Mouse (Mus musculus): ENCODE measurements around the gene Cnrip1. TPM values are rescaled to one million over a fixed set of nuclear protein-coding genes. Genes with fewer than 3 reads are reported as not detected.
A peak's percentile ranks its signal among the peaks of the same experiment; 100 is the strongest.

The Cnrip1 gene
- polyA plus RNA-seq, 1 experiment from 2014 or later, result 10.7 TPM

DNA sequence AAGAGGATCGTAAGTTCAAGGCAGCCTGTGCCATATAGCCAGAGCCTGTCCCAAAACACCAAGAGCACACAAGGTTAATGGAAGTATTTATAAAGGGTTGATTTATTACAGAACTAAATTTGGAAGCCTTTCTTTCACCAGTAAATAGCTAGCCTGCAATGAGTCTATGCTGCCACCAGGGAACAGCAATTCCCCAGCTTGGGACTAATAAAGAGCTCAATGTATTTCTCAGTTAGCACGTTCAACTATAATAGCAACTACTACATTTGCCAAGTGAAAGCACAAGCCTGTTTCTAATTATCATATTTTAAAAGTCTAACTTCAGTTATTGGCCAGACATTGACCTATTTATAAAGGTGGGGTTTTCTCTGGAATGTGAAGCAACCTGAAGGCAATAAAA, 31.6 kb downstream of the Cnrip1 start:
- Histone ChIP-seq H3K4me2 (no peak overlapping the region), H3K4me3 (ENCODE audit: low read depth, low read length) (no peak overlapping the region), H3K4me1 (ENCODE audit: control insufficient read depth, insufficient read depth, low read length) (no peaks in the 10 kb centered on the region), H3K27ac (ENCODE audit: low read depth, low read length) (no peak overlapping the region), H3K9me3 (replicated peaks; ENCODE audit: control insufficient read depth, low read length) (no peaks in the 10 kb centered on the region), H3K9ac (ENCODE audit: low read depth, low read length) (no peak overlapping the region), H3K27me3 (ENCODE audit: control insufficient read depth, insufficient read depth, low read length) (no peaks in the 10 kb centered on the region), H3K36me3 (ENCODE audit: control insufficient read depth, insufficient read depth, low read length) (no peaks in the 10 kb centered on the region)
- no peak for ATAC-seq (replicated peaks; ENCODE audit: insufficient number of reproducible peaks, low FRiP score, low TSS enrichment)
- WGBS (ENCODE audit: insufficient replicate concordance), result 66% methylated on average over 2 of the region's 2 CpGs

DNA sequence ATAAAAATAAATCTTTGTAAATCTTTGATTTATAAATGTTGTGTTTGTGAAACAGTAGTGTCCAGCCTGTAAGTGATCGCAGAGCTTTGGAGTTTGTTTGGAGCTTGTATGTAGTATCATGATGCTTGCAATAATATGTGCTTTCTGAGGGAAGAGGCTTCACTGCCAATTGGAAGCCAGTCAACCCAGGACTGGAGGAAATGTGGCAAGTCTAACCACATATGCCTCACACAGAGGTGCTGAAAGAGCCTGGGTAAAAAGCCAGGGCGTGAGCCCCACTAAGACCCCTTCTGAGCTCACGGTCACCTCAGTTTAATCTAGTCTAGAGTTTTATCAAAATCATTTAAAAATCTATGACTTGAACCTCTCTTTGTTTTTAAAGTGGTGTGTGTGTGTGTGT, 32.1 kb downstream of the Cnrip1 start:
- no peaks in the 10 kb centered on the region for H3K9me3 ChIP-seq (replicated peaks; ENCODE audit: control insufficient read depth, low read length)
- 87% methylated on average over 3 of the region's 3 CpGs for WGBS (ENCODE audit: insufficient replicate concordance)
- H3K4me2 ChIP-seq, result no peak overlapping the region
- no peak for ATAC-seq (replicated peaks; ENCODE audit: insufficient number of reproducible peaks, low FRiP score, low TSS enrichment)
- H3K9ac ChIP-seq (ENCODE audit: low read depth, low read length), result no peak overlapping the region
- no peaks in the 10 kb centered on the region for H3K36me3 ChIP-seq (ENCODE audit: control insufficient read depth, insufficient read depth, low read length)
- no peaks in the 10 kb centered on the region for H3K4me1 ChIP-seq (ENCODE audit: control insufficient read depth, insufficient read depth, low read length)
- no peak overlapping the region for H3K27ac ChIP-seq (ENCODE audit: low read depth, low read length)
- H3K27me3 ChIP-seq (ENCODE audit: control insufficient read depth, insufficient read depth, low read length), result no peaks in the 10 kb centered on the region
- H3K4me3 ChIP-seq (ENCODE audit: low read depth, low read length), result no peak overlapping the region

DNA sequence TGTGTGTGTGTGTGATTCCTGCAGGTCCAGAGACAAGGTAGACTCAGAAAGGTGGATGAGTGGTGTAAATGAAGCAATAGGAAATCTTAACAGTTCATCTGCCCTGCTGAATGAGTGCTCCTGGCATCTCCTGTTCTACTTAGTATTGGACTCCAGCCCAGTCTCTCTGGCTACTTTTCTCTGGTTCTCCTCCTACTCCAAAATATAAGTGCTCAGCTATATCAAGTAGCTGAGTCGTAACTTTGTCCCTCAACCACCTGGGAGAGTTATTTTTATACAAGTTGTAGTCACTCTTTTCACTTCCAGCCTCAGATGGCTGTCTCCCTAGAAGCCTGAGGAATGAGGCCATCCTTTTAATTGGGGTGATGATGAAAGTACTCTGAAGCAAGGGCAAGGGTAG, 32.5 kb downstream of the Cnrip1 start:
- Histone ChIP-seq H3K9me3 (replicated peaks; ENCODE audit: control insufficient read depth, low read length) (no peaks in the 10 kb centered on the region), H3K4me3 (ENCODE audit: low read depth, low read length) (no peak overlapping the region), H3K27me3 (ENCODE audit: control insufficient read depth, insufficient read depth, low read length) (no peaks in the 10 kb centered on the region), H3K9ac (ENCODE audit: low read depth, low read length) (no peak overlapping the region), H3K4me1 (ENCODE audit: control insufficient read depth, insufficient read depth, low read length) (no peaks in the 10 kb centered on the region), H3K36me3 (ENCODE audit: control insufficient read depth, insufficient read depth, low read length) (no peaks in the 10 kb centered on the region), H3K27ac (ENCODE audit: low read depth, low read length) (no peak overlapping the region), H3K4me2 (no peak overlapping the region)
- 35% methylated on average over 1 of the region's 1 CpGs for WGBS (ENCODE audit: insufficient replicate concordance)
- ATAC-seq (replicated peaks; ENCODE audit: insufficient number of reproducible peaks, low FRiP score, low TSS enrichment), result no peak

DNA sequence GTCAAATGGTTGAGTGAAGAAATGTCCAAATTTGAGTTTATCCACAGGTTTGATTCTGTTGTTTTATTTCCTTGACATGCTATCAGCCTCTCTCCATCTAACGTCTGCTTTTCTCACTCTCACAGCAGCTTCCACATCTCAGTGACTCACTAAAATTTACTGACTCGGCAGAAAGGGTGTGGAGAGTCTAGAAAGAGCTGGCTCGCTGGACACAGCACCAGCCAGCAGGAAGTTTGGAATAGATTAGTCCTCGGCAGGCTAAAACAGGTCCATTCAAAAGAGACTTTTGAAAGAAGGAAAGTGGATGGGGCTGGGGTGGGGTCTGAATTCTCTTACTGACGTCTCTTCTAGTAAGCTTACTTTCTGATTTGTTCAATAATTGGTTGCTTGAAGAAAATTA, 34.7 kb downstream of the Cnrip1 start:
- H3K9ac ChIP-seq (ENCODE audit: low read depth, low read length), result no peak overlapping the region

DNA sequence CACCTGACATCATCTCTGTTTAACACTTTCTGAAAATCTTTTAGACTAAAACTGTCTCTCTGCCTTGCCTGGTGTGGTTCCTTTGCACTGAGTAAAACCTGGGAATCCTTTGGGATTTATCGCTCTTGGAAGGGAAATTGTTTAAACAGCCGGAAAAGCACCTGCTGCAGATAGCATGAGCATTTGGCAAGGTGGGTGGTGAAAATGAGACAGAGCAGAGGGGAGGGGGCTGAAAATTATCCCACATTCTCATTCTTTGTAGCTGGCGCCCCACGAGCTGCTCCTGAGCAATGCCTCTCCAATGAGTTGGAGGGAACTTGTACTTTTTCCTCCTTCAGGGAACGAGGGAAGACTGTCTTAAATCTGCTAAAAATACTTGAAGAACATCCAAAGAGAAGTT, 55.5 kb downstream of the Cnrip1 start:
- no peaks in the 10 kb centered on the region for H3K4me1 ChIP-seq (ENCODE audit: control insufficient read depth, insufficient read depth, low read length)
- 77% methylated on average over 5 of the region's 5 CpGs for WGBS (ENCODE audit: insufficient replicate concordance)

More for the DNA sequence above, 34.7 kb downstream of the Cnrip1 start:
- Histone ChIP-seq H3K27ac (ENCODE audit: low read depth, low read length) (no peak overlapping the region), H3K36me3 (ENCODE audit: control insufficient read depth, insufficient read depth, low read length) (no peaks in the 10 kb centered on the region), H3K27me3 (ENCODE audit: control insufficient read depth, insufficient read depth, low read length) (no peaks in the 10 kb centered on the region), H3K9me3 (replicated peaks; ENCODE audit: control insufficient read depth, low read length) (no peaks in the 10 kb centered on the region), H3K4me1 (ENCODE audit: control insufficient read depth, insufficient read depth, low read length) (no peaks in the 10 kb centered on the region), H3K4me2 (no peak overlapping the region), H3K4me3 (ENCODE audit: low read depth, low read length) (no peak overlapping the region)
- WGBS (ENCODE audit: insufficient replicate concordance), result 43% methylated on average over 5 of the region's 5 CpGs
- ATAC-seq (replicated peaks; ENCODE audit: insufficient number of reproducible peaks, low FRiP score, low TSS enrichment), result peak; percentile 52; the same call in 1 of the 2 replicates

DNA sequence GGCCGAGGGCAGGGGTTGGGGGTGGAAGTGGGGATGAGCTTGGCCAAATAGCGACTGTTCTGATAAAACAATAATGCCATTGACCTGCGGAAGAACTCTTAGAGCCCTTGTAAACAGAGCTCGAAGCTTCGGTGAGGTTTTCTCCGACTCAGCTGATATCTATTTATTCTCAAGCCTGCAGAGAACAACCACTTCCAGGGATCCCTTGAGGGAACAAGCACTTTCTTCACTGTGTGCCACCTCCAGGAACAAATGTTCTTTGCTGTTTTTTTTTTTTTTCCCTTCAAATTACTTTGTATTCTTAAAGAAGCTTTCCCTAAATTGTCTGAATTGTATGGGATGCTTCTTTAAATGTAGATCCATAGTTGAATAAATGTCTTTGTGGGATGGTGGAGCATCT, 56.0 kb downstream of the Cnrip1 start:
- Histone ChIP-seq H3K9ac (ENCODE audit: low read depth, low read length) (no peak overlapping the region), H3K36me3 (ENCODE audit: control insufficient read depth, insufficient read depth, low read length) (no peaks in the 10 kb centered on the region), H3K4me2 (no peak overlapping the region), H3K4me1 (ENCODE audit: control insufficient read depth, insufficient read depth, low read length) (no peaks in the 10 kb centered on the region), H3K9me3 (replicated peaks; ENCODE audit: control insufficient read depth, low read length) (no peaks in the 10 kb centered on the region), H3K27ac (ENCODE audit: low read depth, low read length) (no peak overlapping the region), H3K27me3 (ENCODE audit: control insufficient read depth, insufficient read depth, low read length) (no peaks in the 10 kb centered on the region), H3K4me3 (ENCODE audit: low read depth, low read length) (no peak overlapping the region)
- WGBS (ENCODE audit: insufficient replicate concordance), result 72% methylated on average over 6 of the region's 6 CpGs
- no peak for ATAC-seq (replicated peaks; ENCODE audit: insufficient number of reproducible peaks, low FRiP score, low TSS enrichment)

More for the DNA sequence above, 55.5 kb downstream of the Cnrip1 start:
- Histone ChIP-seq H3K27me3 (ENCODE audit: control insufficient read depth, insufficient read depth, low read length) (no peaks in the 10 kb centered on the region), H3K36me3 (ENCODE audit: control insufficient read depth, insufficient read depth, low read length) (no peaks in the 10 kb centered on the region), H3K4me3 (ENCODE audit: low read depth, low read length) (no peak overlapping the region), H3K27ac (ENCODE audit: low read depth, low read length) (no peak overlapping the region), H3K9me3 (replicated peaks; ENCODE audit: control insufficient read depth, low read length) (no peaks in the 10 kb centered on the region), H3K4me2 (no peak overlapping the region), H3K9ac (ENCODE audit: low read depth, low read length) (no peak overlapping the region)
- ATAC-seq (replicated peaks; ENCODE audit: insufficient number of reproducible peaks, low FRiP score, low TSS enrichment), result no peak

DNA sequence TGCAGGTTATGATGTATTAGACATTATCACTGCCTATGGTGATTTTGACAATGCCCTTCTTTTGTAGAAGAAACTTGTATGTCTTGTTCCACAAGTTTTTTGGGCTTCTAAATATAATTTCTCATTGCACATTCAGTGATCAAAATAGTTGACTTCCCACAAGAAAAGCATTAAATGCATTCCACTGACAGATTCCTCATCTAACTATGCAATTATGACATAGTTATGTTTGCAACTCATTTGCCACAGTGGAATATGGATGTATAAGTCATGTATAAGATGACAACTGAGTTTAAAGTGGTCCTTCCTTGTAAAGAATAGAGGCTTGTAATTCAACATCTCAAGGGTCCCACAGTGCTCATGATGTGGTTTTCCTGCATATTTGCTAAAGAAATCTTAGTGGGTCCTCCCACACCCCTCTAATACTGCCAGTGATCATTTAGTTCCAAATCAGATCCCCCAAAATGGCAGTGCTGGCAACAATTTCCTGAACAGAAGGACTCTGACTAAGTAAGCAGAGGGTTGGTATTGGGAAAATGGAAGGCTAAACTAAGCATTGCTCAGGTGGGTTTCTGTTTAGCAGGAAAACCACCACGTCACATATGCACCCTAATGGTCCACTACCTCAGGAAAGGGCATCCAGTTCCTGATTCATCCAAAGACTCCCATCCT, 61.2 kb downstream of the Cnrip1 start:
- no peak overlapping the region for H3K4me2 ChIP-seq
- no peak overlapping the region for H3K4me3 ChIP-seq (ENCODE audit: low read depth, low read length)
- H3K4me1 ChIP-seq (ENCODE audit: control insufficient read depth, insufficient read depth, low read length), result no peaks in the 10 kb centered on the region
- no peaks in the 10 kb centered on the region for H3K27me3 ChIP-seq (ENCODE audit: control insufficient read depth, insufficient read depth, low read length)
- no peak overlapping the region for H3K9ac ChIP-seq (ENCODE audit: low read depth, low read length)
- H3K36me3 ChIP-seq (ENCODE audit: control insufficient read depth, insufficient read depth, low read length), result no peaks in the 10 kb centered on the region
- H3K27ac ChIP-seq (ENCODE audit: low read depth, low read length), result no peak overlapping the region
- no peaks in the 10 kb centered on the region for H3K9me3 ChIP-seq (replicated peaks; ENCODE audit: control insufficient read depth, low read length)
- WGBS (ENCODE audit: insufficient replicate concordance), result 72% methylated on average over 1 of the region's 1 CpGs
- ATAC-seq (replicated peaks; ENCODE audit: insufficient number of reproducible peaks, low FRiP score, low TSS enrichment), result no peak

DNA sequence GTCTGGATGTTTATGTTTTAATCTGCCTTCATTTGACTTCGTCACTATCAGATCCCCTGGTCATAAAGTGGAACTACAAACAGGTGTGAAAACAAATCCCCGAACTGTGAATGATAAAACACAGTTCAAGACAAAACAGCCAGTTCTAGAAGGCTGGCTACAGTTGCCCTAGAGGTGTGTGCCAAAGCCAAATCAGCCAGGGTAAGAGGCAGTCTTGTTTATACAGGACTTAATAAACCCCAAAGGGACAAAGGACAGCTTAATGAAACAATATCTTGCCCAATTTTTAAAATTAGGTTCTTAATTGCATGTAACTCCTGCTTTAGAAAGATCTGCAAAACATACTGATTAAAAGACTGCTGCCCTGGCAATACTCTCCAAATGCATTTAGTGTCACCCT, 75.0 kb downstream of the Cnrip1 start:
- WGBS (ENCODE audit: insufficient replicate concordance), result 53% methylated on average over 2 of the region's 2 CpGs
- no peaks in the 10 kb centered on the region for H3K27me3 ChIP-seq (ENCODE audit: control insufficient read depth, insufficient read depth, low read length)
- no peak overlapping the region for H3K4me3 ChIP-seq (ENCODE audit: low read depth, low read length)
- H3K4me1 ChIP-seq (ENCODE audit: control insufficient read depth, insufficient read depth, low read length), result no peaks in the 10 kb centered on the region
- no peak for ATAC-seq (replicated peaks; ENCODE audit: insufficient number of reproducible peaks, low FRiP score, low TSS enrichment)
- H3K9ac ChIP-seq (ENCODE audit: low read depth, low read length), result no peak overlapping the region
- no peaks in the 10 kb centered on the region for H3K36me3 ChIP-seq (ENCODE audit: control insufficient read depth, insufficient read depth, low read length)
- no peak overlapping the region for H3K4me2 ChIP-seq
- no peak overlapping the region for H3K27ac ChIP-seq (ENCODE audit: low read depth, low read length)
- H3K9me3 ChIP-seq (replicated peaks; ENCODE audit: control insufficient read depth, low read length), result no peaks in the 10 kb centered on the region
